In the genomic region with DNA sequence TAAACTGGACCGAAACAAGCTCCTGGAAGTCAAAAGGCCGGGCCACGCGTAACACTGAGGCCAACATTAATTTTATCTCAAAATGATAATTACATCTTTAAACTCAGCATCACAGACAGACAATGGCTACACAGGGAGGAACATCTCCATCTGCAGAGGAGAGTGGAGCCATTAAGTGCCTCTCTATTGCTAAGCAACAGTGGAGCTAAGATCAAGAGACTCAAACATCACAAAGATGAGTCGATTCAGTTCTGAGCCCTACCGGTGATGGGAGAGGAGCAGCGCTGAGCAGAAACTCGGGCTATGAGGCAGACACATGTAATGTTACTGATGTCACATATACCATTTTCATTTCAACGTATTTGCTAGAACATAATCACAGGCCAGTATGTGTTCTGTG, we compare ENCODE assay signal across 20 mouse cellular contexts.
DNase-seq lines count a peak whose midpoint lies in the region; ATAC-seq and TF ChIP-seq lines count a peak whose summit lies in the region.
"Had no signal": no experiment of that assay in that cellular context is flagged by ENCODE, and none has a peak within 500 bp of the region (broad histone marks: within the 10 kb centered on the region; RNA-seq: fewer than 3 reads in every experiment).

No protein-coding gene starts in this region.

- no peak overlapping the region for H3K4me3 ChIP-seq in hindbrain, embryonic 13.5 days
- no peak overlapping the region for H3K4me3 ChIP-seq in hindbrain, embryonic 11.5 days (ENCODE audit: low read depth, low read length)
- H3K4me3 ChIP-seq in midbrain, embryonic 14.5 days (replicated peaks; ENCODE audit: low read depth, low read length): no peak overlapping the region
- no peak overlapping the region for H3K4me3 ChIP-seq in midbrain, embryonic 10.5 days
- H3K4me3 ChIP-seq in hindbrain, embryonic 16.5 days (ENCODE audit: low read length): no peak overlapping the region
- H3K4me3 ChIP-seq in olfactory bulb, adult 2 months (ENCODE audit: insufficient read depth, low read depth, low read length): no peak overlapping the region
- H3K4me3 ChIP-seq: embryonic facial prominence, embryonic 12.5 days; erythroblast, embryonic 14.5 days; limb, embryonic 13.5 days; liver, embryonic 13.5 days; myocyte had no signal

- no peak for TF ChIP-seq CTCF in olfactory bulb, adult 2 months (IDR thresholded peaks at IDR 0.05; ENCODE audit: insufficient read depth, low read depth, low read length)

- H3K9me3 ChIP-seq in hindbrain, embryonic 13.5 days: no peaks in the 10 kb centered on the region
- no peaks in the 10 kb centered on the region for H3K9me3 ChIP-seq in hindbrain, embryonic 11.5 days (ENCODE audit: control insufficient read depth, low read length)
- H3K9me3 ChIP-seq in midbrain, embryonic 14.5 days (ENCODE audit: control insufficient read depth, low read length): no peaks in the 10 kb centered on the region
- no peaks in the 10 kb centered on the region for H3K9me3 ChIP-seq in midbrain, embryonic 10.5 days (replicated peaks)
- no peaks in the 10 kb centered on the region for H3K9me3 ChIP-seq in hindbrain, embryonic 16.5 days (ENCODE audit: control insufficient read depth, low read length)
- H3K9me3 ChIP-seq: embryonic facial prominence, embryonic 12.5 days; limb, embryonic 13.5 days; liver, embryonic 13.5 days had no signal

- no peak overlapping the region for H3K27ac ChIP-seq in hindbrain, embryonic 13.5 days
- no peak overlapping the region for H3K27ac ChIP-seq in hindbrain, embryonic 11.5 days (ENCODE audit: low read depth, low read length)
- H3K27ac ChIP-seq in midbrain, embryonic 14.5 days (replicated peaks; ENCODE audit: low read depth, low read length): no peak overlapping the region
- no peak overlapping the region for H3K27ac ChIP-seq in midbrain, embryonic 10.5 days (replicated peaks)
- H3K27ac ChIP-seq in hindbrain, embryonic 16.5 days (ENCODE audit: low read depth, low read length): no peak overlapping the region
- peak overlapping the region; percentile 78 for H3K27ac ChIP-seq in olfactory bulb, adult 2 months (ENCODE audit: insufficient read depth, low read depth, low read length)
- H3K27ac ChIP-seq: embryonic facial prominence, embryonic 12.5 days; limb, embryonic 13.5 days; liver, embryonic 13.5 days had no signal

- no peak overlapping the region for H3K4me2 ChIP-seq in hindbrain, embryonic 13.5 days
- no peak overlapping the region for H3K4me2 ChIP-seq in hindbrain, embryonic 11.5 days (replicated peaks; ENCODE audit: low read depth, low read length)
- no peak overlapping the region for H3K4me2 ChIP-seq in midbrain, embryonic 14.5 days (ENCODE audit: low read length)
- no peak overlapping the region for H3K4me2 ChIP-seq in hindbrain, embryonic 16.5 days (ENCODE audit: low read length)
- H3K4me2 ChIP-seq: embryonic facial prominence, embryonic 12.5 days; limb, embryonic 13.5 days; liver, embryonic 13.5 days; lung, embryonic 14.5 days had no signal

- H3K9ac ChIP-seq in hindbrain, embryonic 13.5 days: no peak overlapping the region
- no peak overlapping the region for H3K9ac ChIP-seq in hindbrain, embryonic 11.5 days (ENCODE audit: low read depth, low read length)
- no peak overlapping the region for H3K9ac ChIP-seq in midbrain, embryonic 14.5 days (replicated peaks; ENCODE audit: low read length)
- no peak overlapping the region for H3K9ac ChIP-seq in hindbrain, embryonic 16.5 days (ENCODE audit: low read depth, low read length)
- H3K9ac ChIP-seq: embryonic facial prominence, embryonic 12.5 days; limb, embryonic 13.5 days; liver, embryonic 13.5 days; lung, embryonic 14.5 days had no signal

- TF ChIP-seq POLR2A in olfactory bulb, adult 2 months (IDR thresholded peaks at IDR 0.05; ENCODE audit: insufficient read depth, low read depth, low read length): no peak

- no peaks in the 10 kb centered on the region for H3K27me3 ChIP-seq in hindbrain, embryonic 13.5 days
- no peaks in the 10 kb centered on the region for H3K27me3 ChIP-seq in hindbrain, embryonic 11.5 days (ENCODE audit: control insufficient read depth, insufficient read depth, low read length)
- no peaks in the 10 kb centered on the region for H3K27me3 ChIP-seq in midbrain, embryonic 14.5 days (ENCODE audit: control insufficient read depth, insufficient read depth, low read length)
- no peaks in the 10 kb centered on the region for H3K27me3 ChIP-seq in midbrain, embryonic 10.5 days (ENCODE audit: low read depth, poor library complexity, severe bottlenecking)
- H3K27me3 ChIP-seq in hindbrain, embryonic 16.5 days (replicated peaks; ENCODE audit: control insufficient read depth, insufficient read depth, low read length): no peaks in the 10 kb centered on the region
- H3K27me3 ChIP-seq: embryonic facial prominence, embryonic 12.5 days; limb, embryonic 13.5 days; liver, embryonic 13.5 days had no signal

- H3K36me3 ChIP-seq in hindbrain, embryonic 13.5 days: no peaks in the 10 kb centered on the region
- no peaks in the 10 kb centered on the region for H3K36me3 ChIP-seq in hindbrain, embryonic 11.5 days (ENCODE audit: control insufficient read depth, insufficient read depth, low read length)
- no peaks in the 10 kb centered on the region for H3K36me3 ChIP-seq in midbrain, embryonic 14.5 days (ENCODE audit: control insufficient read depth, insufficient read depth, low read length)
- H3K36me3 ChIP-seq in midbrain, embryonic 10.5 days: no peaks in the 10 kb centered on the region
- H3K36me3 ChIP-seq in hindbrain, embryonic 16.5 days (ENCODE audit: control insufficient read depth, insufficient read depth, low read length): no peaks in the 10 kb centered on the region
- H3K36me3 ChIP-seq: embryonic facial prominence, embryonic 12.5 days; limb, embryonic 13.5 days; liver, embryonic 13.5 days had no signal

- 88% methylated on average over 9 of the region's 9 CpGs for WGBS in hindbrain, embryonic 13.5 days
- 88% methylated on average over 9 of the region's 9 CpGs for WGBS in hindbrain, embryonic 11.5 days
- WGBS in midbrain, embryonic 14.5 days: 85% methylated on average over 9 of the region's 9 CpGs
- WGBS in midbrain, embryonic 10.5 days: 91% methylated on average over 9 of the region's 9 CpGs
- WGBS in hindbrain, embryonic 16.5 days: 81% methylated on average over 9 of the region's 9 CpGs
- WGBS in olfactory bulb, adult 2 months: 46% methylated on average over 9 of the region's 9 CpGs

- H3K4me1 ChIP-seq in hindbrain, embryonic 13.5 days (replicated peaks): no peaks in the 10 kb centered on the region
- no peaks in the 10 kb centered on the region for H3K4me1 ChIP-seq in hindbrain, embryonic 11.5 days (replicated peaks; ENCODE audit: control insufficient read depth, insufficient read depth, low read length)
- no peaks in the 10 kb centered on the region for H3K4me1 ChIP-seq in midbrain, embryonic 14.5 days (ENCODE audit: control insufficient read depth, insufficient read depth, low read length)
- no peaks in the 10 kb centered on the region for H3K4me1 ChIP-seq in midbrain, embryonic 10.5 days
- H3K4me1 ChIP-seq in hindbrain, embryonic 16.5 days (ENCODE audit: control insufficient read depth, insufficient read depth, low read depth, low read length): no peaks in the 10 kb centered on the region
- H3K4me1 ChIP-seq in olfactory bulb, adult 2 months (ENCODE audit: control insufficient read depth, insufficient read depth, low read length): peaks cover 3% of the 10 kb centered on the region; the same call in 1 of the 2 replicates
- H3K4me1 ChIP-seq: liver, embryonic 13.5 days had no signal

- peak; percentile 52; the same call in 1 of the 2 replicates for ATAC-seq in hindbrain, embryonic 13.5 days (ENCODE audit: low FRiP score)
- no peak for ATAC-seq in hindbrain, embryonic 11.5 days (ENCODE audit: low FRiP score)
- peak; percentile 55; the same call in 1 of the 2 replicates for ATAC-seq in midbrain, embryonic 14.5 days (ENCODE audit: low FRiP score, low TSS enrichment)
- peak; percentile 56; the same call in 1 of the 2 replicates for ATAC-seq in hindbrain, embryonic 16.5 days

- DNase-seq in hindbrain, embryonic 11.5 days (ENCODE audit: low spot score): no peak
- peak; percentile 27 for DNase-seq in midbrain, embryonic 14.5 days
- no peak for DNase-seq in midbrain, embryonic 10.5 days (ENCODE audit: low spot score)
- DNase-seq in kidney, postnatal 36 days: no peak
- DNase-seq: B cell, adult 2 months; cerebellum, adult 9-10 months; gastrocnemius, postnatal 25 days; kidney, adult 9 months; kidney, postnatal 25 days; liver, embryonic 13.5 days; lung, embryonic 14.5 days; lung, postnatal 36 days; retina, postnatal 1 day had no signal
